Mouse (Mus musculus): Measurements from ENCODE around the gene Ugt1a2.

GRCm38 (mm10) chr1:88225741-88226140 lies 25.3 kb downstream of the Ugt1a2 start:
- TF ChIP-seq CTCF (IDR thresholded peaks at IDR 0.05; ENCODE audit: extremely low read depth, insufficient read length, insufficient replicate concordance, low read depth, low read length) (no peak), POLR2A (IDR thresholded peaks at IDR 0.05; ENCODE audit: low read depth, low read length) (no peak)
